Mouse (Mus musculus): ENCODE data around the gene Fbxo7. TPM values are rescaled to one million over a fixed set of nuclear protein-coding genes. Genes with fewer than 3 reads are reported as not detected.

Gene Fbxo7
- polyA plus RNA-seq, 1 experiment from 2014 or later: 37.6 TPM

GRCm38 (mm10) chr10:86100281-86100851 is 78.6 kb downstream of the Fbxo7 start:
- no peaks in the 10 kb centered on the region for H3K27me3 ChIP-seq (ENCODE audit: control insufficient read depth, insufficient read depth, low read length)
- H3K9ac ChIP-seq (replicated peaks; ENCODE audit: low read depth, low read length): no peak overlapping the region
- 0 out of 2 replicates have a peak, but pooled peaks cover 5% of the 10 kb centered on the region for H3K9me3 ChIP-seq (ENCODE audit: control insufficient read depth, low read depth, low read length)
- H3K4me2 ChIP-seq (replicated peaks; ENCODE audit: low read depth, low read length): no peak overlapping the region
- H3K4me1 ChIP-seq (ENCODE audit: control insufficient read depth, insufficient read depth, low read length): no peaks in the 10 kb centered on the region
- no peaks in the 10 kb centered on the region for H3K36me3 ChIP-seq (ENCODE audit: control insufficient read depth, insufficient read depth, low read length)
- no peak overlapping the region for H3K27ac ChIP-seq (ENCODE audit: low read length)
- ATAC-seq (ENCODE audit: insufficient number of reproducible peaks, insufficient read depth, low FRiP score, low read depth): no peak
- H3K4me3 ChIP-seq (ENCODE audit: low read depth, low read length): no peak overlapping the region
- WGBS: 72% methylated on average over 3 of the region's 3 CpGs

Other genes with a start within 250 kb of the Fbxo7 start
- 72.2 and 73.6 TPM in 2 replicates for gene Pwp1, start 192.5 kb upstream of the Fbxo7 start, polyA plus RNA-seq (2014; fragmentation: Nextera tagmentation; extraction: Ambion mirVana)
- 22.1 and 23.4 TPM in 2 replicates for gene Prdm4, start 104.8 kb upstream of the Fbxo7 start, polyA plus RNA-seq (2014; fragmentation: Nextera tagmentation; extraction: Ambion mirVana)
- gene Ascl4, start 94.3 kb upstream of the Fbxo7 start, polyA plus RNA-seq (2014; fragmentation: Nextera tagmentation; extraction: Ambion mirVana): 0.24 and 0.48 TPM in 2 replicates
- gene Rtcb, start 64.1 kb upstream of the Fbxo7 start, polyA plus RNA-seq (2014; fragmentation: Nextera tagmentation; extraction: Ambion mirVana): 153 and 172 TPM in 2 replicates
- gene Bpifc, start 10.1 kb upstream of the Fbxo7 start, polyA plus RNA-seq (2014; fragmentation: Nextera tagmentation; extraction: Ambion mirVana): 0.23 TPM in 1 of 2 replicates, not detected in the other